Mouse (Mus musculus): ENCODE results near the gene Ms4a15.

DNA sequence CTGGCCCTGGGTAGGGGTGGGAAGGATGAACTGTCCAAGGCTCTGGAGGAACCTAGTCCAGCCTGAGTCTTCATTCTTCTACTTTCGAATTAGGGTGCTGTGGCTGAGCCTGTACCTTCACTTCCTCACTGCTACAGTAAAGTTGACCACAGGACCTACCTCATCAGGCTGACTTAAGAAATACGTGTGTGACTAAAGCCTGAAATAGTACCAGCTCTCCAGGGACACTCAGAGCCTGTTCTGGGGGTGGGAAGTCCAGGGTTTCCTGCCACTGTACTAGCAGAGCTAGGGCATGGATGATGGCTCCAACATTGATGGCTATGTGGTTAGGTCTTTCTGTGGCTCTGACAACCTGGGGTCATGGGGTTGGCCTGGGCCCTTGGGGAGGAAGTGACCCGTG lies 49.1 kb downstream of the Ms4a15 start:
- TF ChIP-seq EP300 (IDR thresholded peaks at IDR 0.05; ENCODE audit: low read depth) (no peak), CTCF (IDR thresholded peaks at IDR 0.05; ENCODE audit: low read depth) (no peak)

Data from liver, embryonic 14.5 days (tissue).